ENCODE assay signal across 12 mouse cellular contexts in genomic region chr8:30915127-30915526, GRCm38 (mm10).
DNase-seq lines count a peak whose midpoint lies in the region; ATAC-seq and TF ChIP-seq lines count a peak whose summit lies in the region.
"Had no signal": no experiment of that assay in that cellular context is flagged by ENCODE, and none has a peak within 500 bp of the region (broad histone marks: within the 10 kb centered on the region; RNA-seq: fewer than 3 reads in every experiment).

No protein-coding gene starts in this region.

- no peak for ATAC-seq in forebrain, embryonic 11.5 days (replicated peaks; ENCODE audit: low FRiP score)
- no peak for ATAC-seq in hindbrain, embryonic 13.5 days (ENCODE audit: low FRiP score)
- 0 out of 2 replicates have a peak, but pooled peaks have one; percentile 6 for ATAC-seq in midbrain, embryonic 16.5 days

- no peak overlapping the region for H3K4me3 ChIP-seq in forebrain, embryonic 10.5 days
- no peak overlapping the region for H3K4me3 ChIP-seq in forebrain, embryonic 11.5 days (ENCODE audit: low read depth, low read length)
- no peak overlapping the region for H3K4me3 ChIP-seq in layer of hippocampus, adult 2 months
- H3K4me3 ChIP-seq in hindbrain, embryonic 13.5 days = no peak overlapping the region
- no peak overlapping the region for H3K4me3 ChIP-seq in midbrain, embryonic 16.5 days (ENCODE audit: low read depth, low read length)

- no peaks in the 10 kb centered on the region for H3K36me3 ChIP-seq in forebrain, embryonic 10.5 days (replicated peaks)
- no peaks in the 10 kb centered on the region for H3K36me3 ChIP-seq in forebrain, embryonic 11.5 days (ENCODE audit: control insufficient read depth, insufficient read depth, low read length)
- H3K36me3 ChIP-seq in hindbrain, embryonic 13.5 days = no peaks in the 10 kb centered on the region
- no peaks in the 10 kb centered on the region for H3K36me3 ChIP-seq in midbrain, embryonic 16.5 days (ENCODE audit: control insufficient read depth, insufficient read depth, low read length)
- H3K36me3 ChIP-seq: G1E had no signal

- no peak for TF ChIP-seq CTCF in layer of hippocampus, adult 2 months (conservative IDR thresholded peaks at IDR 0.05)

- DNase-seq in forebrain, embryonic 10.5 days (ENCODE audit: extremely low spot score, low spot score) = no peak
- DNase-seq in forebrain, embryonic 11.5 days (ENCODE audit: low spot score) = no peak
- DNase-seq in layer of hippocampus, adult 2 months (ENCODE audit: low spot score in 2 of 2) = no peak
- no peak for DNase-seq in layer of hippocampus, adult 9-10 months (ENCODE audit: low spot score)
- no peak for DNase-seq in spleen, postnatal 10 days (ENCODE audit: low spot score in 2 of 2)
- DNase-seq in thymus, postnatal 14 days = no peak
- DNase-seq: heart, postnatal 36 days; spleen, adult 18-20 months; thymus, postnatal 36 days had no signal

- no peak overlapping the region for H3K9ac ChIP-seq in forebrain, embryonic 11.5 days (ENCODE audit: low read length)
- no peak overlapping the region for H3K9ac ChIP-seq in hindbrain, embryonic 13.5 days
- peak overlapping the region; percentile 75; the same call in 1 of the 2 replicates for H3K9ac ChIP-seq in midbrain, embryonic 16.5 days (ENCODE audit: low read depth, low read length)

- peaks cover 15% of the 10 kb centered on the region for H3K27me3 ChIP-seq in forebrain, embryonic 10.5 days (ENCODE audit: poor library complexity, severe bottlenecking)
- H3K27me3 ChIP-seq in forebrain, embryonic 11.5 days (ENCODE audit: control insufficient read depth, insufficient read depth, low read length) = no peaks in the 10 kb centered on the region; the same call in 1 of the 2 replicates
- no peaks in the 10 kb centered on the region for H3K27me3 ChIP-seq in hindbrain, embryonic 13.5 days
- no peaks in the 10 kb centered on the region for H3K27me3 ChIP-seq in midbrain, embryonic 16.5 days (ENCODE audit: control insufficient read depth, insufficient read depth, low read depth, low read length)

- H3K4me1 ChIP-seq in forebrain, embryonic 10.5 days = peaks cover 19% of the 10 kb centered on the region
- peaks cover 5% of the 10 kb centered on the region; the same call in 1 of the 2 replicates for H3K4me1 ChIP-seq in forebrain, embryonic 11.5 days (replicated peaks; ENCODE audit: control insufficient read depth, insufficient read depth, low read length)
- H3K4me1 ChIP-seq in hindbrain, embryonic 13.5 days (replicated peaks) = peaks cover 29% of the 10 kb centered on the region
- H3K4me1 ChIP-seq in midbrain, embryonic 16.5 days (ENCODE audit: control insufficient read depth, insufficient read depth, low read length) = peaks cover 13% of the 10 kb centered on the region

- peak overlapping the region; percentile 84; the same call in 1 of the 2 replicates for H3K27ac ChIP-seq in forebrain, embryonic 10.5 days
- no peak overlapping the region for H3K27ac ChIP-seq in forebrain, embryonic 11.5 days (ENCODE audit: low read depth, low read length)
- H3K27ac ChIP-seq in layer of hippocampus, adult 2 months = peak overlapping the region; percentile 79
- peak overlapping the region; percentile 89 for H3K27ac ChIP-seq in hindbrain, embryonic 13.5 days
- H3K27ac ChIP-seq in midbrain, embryonic 16.5 days (ENCODE audit: low read length) = peak overlapping the region; percentile 90

- no peak overlapping the region for H3K4me2 ChIP-seq in forebrain, embryonic 11.5 days (ENCODE audit: low read depth, low read length, severe bottlenecking)
- peak overlapping the region; percentile 66 for H3K4me2 ChIP-seq in hindbrain, embryonic 13.5 days
- peak overlapping the region; percentile 83 for H3K4me2 ChIP-seq in midbrain, embryonic 16.5 days (ENCODE audit: low read length)

- 57% methylated on average over 7 of the region's 7 CpGs for WGBS in forebrain, embryonic 10.5 days
- 65% methylated on average over 7 of the region's 7 CpGs for WGBS in forebrain, embryonic 11.5 days
- 64% methylated on average over 7 of the region's 7 CpGs for WGBS in hindbrain, embryonic 13.5 days
- 54% methylated on average over 7 of the region's 7 CpGs for WGBS in midbrain, embryonic 16.5 days

- no peaks in the 10 kb centered on the region for H3K9me3 ChIP-seq in forebrain, embryonic 10.5 days
- H3K9me3 ChIP-seq in forebrain, embryonic 11.5 days (ENCODE audit: control insufficient read depth, low read length) = no peaks in the 10 kb centered on the region; the same call in 1 of the 2 replicates
- no peaks in the 10 kb centered on the region for H3K9me3 ChIP-seq in hindbrain, embryonic 13.5 days
- H3K9me3 ChIP-seq in midbrain, embryonic 16.5 days (replicated peaks; ENCODE audit: control insufficient read depth, low read length, poor library complexity, severe bottlenecking) = no peaks in the 10 kb centered on the region
